Mouse (Mus musculus): ENCODE results near the gene Tnpo3. TPM values are rescaled to one million over a fixed set of nuclear protein-coding genes. Genes with fewer than 3 reads are reported as not detected.

Tnpo3 gene
- total RNA-seq, 2 experiments from 2014 or later = 68.5 to 69.5 TPM

- intact Hi-C loops (cut with DNase I) = loop anchor here (5.0 kb wide), 1 partner anchor 143 kb away; no protein-coding TSS in a partner anchor
- DNase-seq (ENCODE audit: low spot score in 2 of 2) = no peak
These were observed 74.4 kb downstream of the Tnpo3 start for GRCm38 (mm10) chr6:29535316-29535715.

DNA sequence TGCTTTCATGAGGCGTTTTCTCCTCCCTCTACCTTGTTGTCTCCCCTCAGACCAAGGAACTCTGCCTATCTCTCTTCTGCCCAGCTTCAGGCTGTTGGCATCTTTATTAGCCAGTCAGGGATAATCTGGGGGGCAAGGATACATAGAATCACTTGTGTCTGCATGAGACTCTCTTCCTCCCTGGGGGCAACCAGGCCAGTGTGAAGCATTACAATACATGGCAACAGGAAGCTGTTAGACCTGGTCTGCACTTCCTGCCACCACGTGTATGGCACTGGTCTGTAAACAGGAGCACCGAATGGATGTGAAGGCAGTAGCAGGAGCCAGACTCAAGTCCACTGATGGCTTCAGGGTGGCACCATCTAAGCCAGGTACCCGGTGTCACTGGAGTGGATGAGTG lies 79.6 kb downstream of the Tnpo3 start:
- DNase-seq (ENCODE audit: low spot score in 2 of 2) = no peak

DNA sequence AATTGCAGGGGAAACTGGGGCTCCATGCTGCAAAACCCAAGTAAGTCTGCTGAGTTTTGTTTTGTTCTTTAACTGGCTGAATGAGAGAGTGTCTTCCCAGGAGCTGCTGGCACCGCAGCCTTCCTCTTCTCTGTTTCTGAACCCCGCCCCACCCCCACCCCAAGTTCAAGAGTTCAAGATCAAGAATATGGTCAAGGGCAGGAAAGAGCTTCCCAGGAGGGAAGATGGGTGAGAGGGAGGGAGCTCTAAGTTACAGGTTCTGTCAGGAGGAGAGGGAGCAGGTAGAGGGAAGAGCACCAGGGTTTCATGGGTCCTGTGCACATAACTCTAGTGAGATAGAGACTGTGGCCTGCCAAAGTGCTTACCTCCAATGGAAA lies 80.3 kb downstream of the Tnpo3 start:
- intact Hi-C loops (cut with DNase I) = no loop called here
- no peak for DNase-seq (ENCODE audit: low spot score in 2 of 2)

More for the DNA sequence above, 79.6 kb downstream of the Tnpo3 start:
- intact Hi-C loops (cut with DNase I) = no loop called here

- peak in 1 of 2 experiments; percentile 14 for DNase-seq (ENCODE audit: low spot score in 2 of 2)
- intact Hi-C loops (cut with DNase I) = no loop called here
These were observed 80.9 kb downstream of the Tnpo3 start for GRCm38 (mm10) chr6:29528561-29529443.

DNA sequence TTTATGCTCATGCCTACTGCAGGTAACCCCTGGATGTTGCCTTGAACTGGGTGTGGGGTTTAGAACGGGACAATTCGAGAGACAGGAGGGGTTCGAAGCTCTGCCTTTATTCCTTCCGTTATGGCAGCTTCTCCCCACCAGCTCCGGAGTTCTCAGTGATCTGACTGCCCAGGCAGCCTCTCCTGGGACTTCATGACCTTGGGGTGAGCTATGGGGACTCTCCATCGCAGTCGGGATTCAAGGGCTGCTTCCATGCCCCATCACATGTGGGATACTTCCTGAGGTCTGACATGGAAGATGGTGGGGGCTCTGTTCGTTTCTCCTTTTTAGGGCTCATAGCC lies 81.6 kb downstream of the Tnpo3 start:
- DNase-seq (ENCODE audit: low spot score in 2 of 2) = no peak
- intact Hi-C loops (cut with DNase I) = no loop called here

DNA sequence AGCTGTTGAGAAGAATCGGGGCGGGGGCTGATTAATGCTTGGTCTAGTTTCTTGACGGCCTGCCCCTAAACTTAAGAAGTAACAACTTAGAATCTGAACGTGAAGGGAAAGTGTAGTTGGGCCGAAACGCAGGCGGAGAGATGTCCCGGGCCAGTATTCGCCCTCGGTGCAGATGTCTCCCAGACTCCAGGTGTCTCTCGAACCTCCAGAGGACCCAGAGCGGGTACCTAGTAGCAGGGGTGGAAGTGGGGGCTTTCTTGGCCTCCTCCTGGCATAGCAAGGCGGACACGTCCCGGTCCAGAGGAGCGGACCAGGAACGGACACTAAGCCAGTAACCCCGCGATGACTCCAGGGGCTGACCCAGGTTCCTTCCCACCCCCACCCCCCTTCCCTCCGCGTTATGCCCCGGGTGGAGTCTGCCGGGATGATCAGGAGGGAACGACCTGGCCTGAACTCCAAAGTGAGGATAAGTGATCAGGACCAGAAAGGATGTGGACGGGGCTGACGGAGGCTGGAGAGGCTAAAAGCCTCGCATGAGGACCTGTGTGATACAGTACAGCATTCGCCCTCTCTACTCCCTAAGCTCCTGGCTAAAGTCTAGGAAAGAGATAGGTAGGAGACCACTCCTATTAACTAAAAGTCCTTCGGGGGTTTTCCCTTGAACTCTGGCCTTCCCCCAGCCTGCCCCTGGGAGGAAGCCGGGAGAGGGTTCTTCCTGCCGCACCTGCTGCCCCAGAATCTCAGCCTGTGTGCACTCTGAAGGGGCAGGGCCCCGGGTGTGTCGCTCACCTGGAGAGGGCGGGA lies 82.1 kb downstream of the Tnpo3 start:
- DNase-seq (ENCODE audit: low spot score in 2 of 2) = no peak
- intact Hi-C loops (cut with DNase I) = no loop called here

DNA sequence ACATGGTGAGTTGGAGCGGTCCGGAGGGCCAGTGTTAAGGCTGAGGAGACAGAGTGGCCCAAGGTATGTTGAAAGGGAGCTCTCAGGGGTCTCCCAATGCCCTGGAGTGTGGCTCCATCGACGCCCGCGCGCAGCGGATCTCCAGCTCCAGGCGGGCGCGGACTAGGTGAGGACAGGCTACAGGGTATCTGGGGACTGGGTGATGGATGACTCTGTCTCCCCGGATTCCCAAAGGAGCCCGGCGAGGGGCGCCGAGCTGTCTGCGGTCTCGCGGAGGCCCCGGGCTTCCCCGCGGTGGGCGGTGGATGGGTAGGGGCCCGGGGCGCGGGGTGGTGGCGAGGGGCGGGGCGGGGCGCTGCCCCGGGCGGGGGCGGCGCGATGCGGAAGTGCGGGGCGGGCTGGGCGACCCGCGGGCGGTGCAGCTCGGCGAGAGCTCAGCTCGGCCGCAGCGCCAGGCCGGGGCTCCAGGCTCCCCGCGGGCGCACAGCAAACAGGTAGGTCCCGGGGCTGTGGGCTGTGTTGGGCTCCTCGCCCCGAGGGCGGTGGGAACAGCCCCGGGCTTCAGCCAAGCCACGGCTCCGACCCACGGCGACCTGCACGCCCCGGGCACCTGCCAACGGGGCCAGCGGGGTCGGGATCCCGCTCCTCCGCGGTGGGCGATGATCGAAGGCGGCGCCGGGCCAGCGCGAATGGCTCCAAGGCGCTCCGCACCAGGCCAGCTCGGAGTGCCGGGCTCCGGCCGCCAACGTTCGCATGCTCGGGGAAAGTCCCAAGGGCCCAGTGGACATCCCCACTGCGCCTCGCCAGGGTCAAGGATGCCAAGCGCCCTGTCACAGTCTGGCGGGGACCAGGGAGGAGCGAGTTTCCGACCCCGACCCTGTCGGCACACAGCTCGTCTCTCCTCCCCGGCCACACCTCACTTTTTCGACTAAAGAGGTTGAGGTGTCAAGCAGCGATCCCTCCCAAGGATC lies 83.1 kb downstream of the Tnpo3 start, which contains the start of gene Irf5:
Gene Irf5 (plus strand): TSS at position 345 of the 971 bp plus-strand sequence.
- DNase-seq (ENCODE audit: low spot score in 2 of 2) = no peak
- intact Hi-C loops (cut with DNase I) = no loop called here

GRCm38 (mm10) chr6:29525256-29525655 lies 84.4 kb downstream of the Tnpo3 start:
- intact Hi-C loops (cut with DNase I) = no loop called here
- no peak for DNase-seq (ENCODE audit: low spot score in 2 of 2)

- intact Hi-C loops (cut with DNase I) = no loop called here
- DNase-seq (ENCODE audit: low spot score in 2 of 2) = peak in 1 of 2 experiments; percentile 27
These were observed 85.6 kb downstream of the Tnpo3 start for GRCm38 (mm10) chr6:29524034-29524489.

DNA sequence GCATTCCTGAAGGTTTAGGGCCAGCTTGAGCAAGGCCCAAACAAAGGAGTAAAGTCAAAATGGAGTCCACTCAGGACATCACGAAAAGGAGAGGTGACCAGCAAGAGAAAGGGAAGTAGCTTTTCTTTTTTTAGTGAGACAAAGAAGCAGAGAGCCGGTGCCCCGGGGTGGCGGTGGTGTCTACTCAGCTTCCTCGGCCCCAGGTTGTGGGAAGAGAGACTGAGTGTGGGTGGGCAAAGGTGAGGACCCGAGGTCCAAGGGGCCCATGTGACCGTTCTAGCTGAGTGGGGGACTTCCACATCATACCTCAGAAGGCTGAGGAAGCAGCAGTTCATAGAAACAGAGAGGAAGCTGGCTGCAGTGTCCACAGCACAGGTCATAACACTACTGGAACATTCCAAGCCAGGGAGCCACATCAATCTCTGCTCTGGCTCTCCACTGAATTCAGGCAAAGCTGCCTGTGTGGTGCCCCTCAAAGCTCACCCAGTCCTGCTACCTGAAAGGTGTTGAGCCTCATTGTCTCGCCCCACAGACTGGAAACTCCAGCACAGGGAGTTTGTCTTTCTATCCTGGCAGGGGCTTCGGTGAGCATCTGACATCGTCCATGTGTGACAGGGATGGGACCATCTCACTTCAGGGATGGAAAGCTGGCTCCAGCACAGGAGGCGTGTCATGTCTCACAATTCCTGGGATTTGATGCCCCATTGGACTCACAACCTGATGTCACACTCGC lies 86.2 kb downstream of the Tnpo3 start:
- no peak for DNase-seq (ENCODE audit: low spot score in 2 of 2)
- intact Hi-C loops (cut with DNase I) = no loop called here

GRCm38 (mm10) chr6:29522626-29523300 lies 86.9 kb downstream of the Tnpo3 start:
- DNase-seq (ENCODE audit: low spot score in 2 of 2) = no peak
- intact Hi-C loops (cut with DNase I) = no loop called here

DNA sequence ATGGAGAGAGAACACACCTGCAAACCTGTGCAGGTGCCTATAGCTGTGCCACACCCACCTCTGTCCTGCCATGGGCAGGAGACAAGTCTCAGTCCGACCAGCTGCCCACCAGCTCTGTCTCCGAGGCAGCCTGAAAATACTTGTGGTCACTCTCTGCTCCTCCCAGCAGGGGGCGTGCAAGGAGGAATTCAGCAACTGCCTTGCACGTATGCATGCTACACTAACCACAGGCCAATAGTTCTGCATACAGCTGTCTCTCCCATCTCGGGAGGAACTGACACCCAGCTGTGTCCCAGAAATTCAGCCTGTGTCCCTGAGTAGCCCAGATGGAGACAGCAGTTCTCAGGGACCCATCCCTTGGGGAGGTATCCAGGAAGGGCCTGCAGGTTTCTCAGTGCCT lies 92.5 kb downstream of the Tnpo3 start:
- peak; percentile 53 to 72 for DNase-seq (ENCODE audit: low spot score in 2 of 2)
- intact Hi-C loops (cut with DNase I) = loop anchor here (5.0 kb wide), 1 partner anchor 130 kb away; no protein-coding TSS in a partner anchor

- intact Hi-C loops (cut with DNase I) = no loop called here
- DNase-seq (ENCODE audit: low spot score in 2 of 2) = no peak
These were observed 96.4 kb downstream of the Tnpo3 start for GRCm38 (mm10) chr6:29513284-29513683.

- no peak for DNase-seq (ENCODE audit: low spot score in 2 of 2)
- intact Hi-C loops (cut with DNase I) = no loop called here
These were observed 100.6 kb downstream of the Tnpo3 start for GRCm38 (mm10) chr6:29509086-29509485.

GRCm38 (mm10) chr6:29507447-29508309 lies 102.0 kb downstream of the Tnpo3 start, which contains the start of gene Kcp:
TSS of gene Kcp (minus strand) at chr6:29507952.
- no peak for DNase-seq (ENCODE audit: low spot score in 2 of 2)
- intact Hi-C loops (cut with DNase I) = no loop called here

- intact Hi-C loops (cut with DNase I) = no loop called here
- no peak for DNase-seq (ENCODE audit: low spot score in 2 of 2)
These were observed 102.9 kb downstream of the Tnpo3 start for GRCm38 (mm10) chr6:29506834-29507233.

- intact Hi-C loops (cut with DNase I) = no loop called here
- no peak for DNase-seq (ENCODE audit: low spot score in 2 of 2)
These were observed 104.2 kb downstream of the Tnpo3 start for GRCm38 (mm10) chr6:29505493-29505892.

Data from left cerebral cortex, postnatal 25 days (tissue).